ENCODE assay signal across 8 mouse cellular contexts in the genomic region with DNA sequence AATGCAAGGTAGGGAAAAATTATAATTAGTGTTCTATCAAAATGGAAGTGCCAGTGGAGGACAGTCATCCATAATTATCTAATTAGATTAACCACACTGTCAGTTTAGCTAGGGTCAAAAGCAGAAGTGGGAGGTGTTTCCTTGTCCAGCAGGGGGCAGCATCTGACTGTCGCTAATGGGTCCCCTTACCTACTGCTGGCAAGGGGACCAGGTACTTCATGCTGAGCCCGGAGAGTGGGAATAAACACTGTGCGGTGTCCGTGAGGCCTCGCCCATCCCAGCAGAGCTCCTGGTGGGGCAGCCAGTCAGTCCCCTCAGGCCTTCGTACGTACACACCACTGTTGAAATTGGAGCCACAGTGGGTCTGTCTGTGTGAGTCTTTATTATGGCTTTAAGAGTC.
A peak's percentile ranks its signal among the peaks of the same experiment; 100 is the strongest.
DNase-seq lines count a peak whose midpoint lies in the region; ATAC-seq and TF ChIP-seq lines count a peak whose summit lies in the region.

No protein-coding gene starts in this region.

- no peak overlapping the region for H3K27ac ChIP-seq in liver, embryonic 12.5 days
- H3K27ac ChIP-seq in stomach, postnatal 0 days (replicated peaks), result no peak overlapping the region

- peak; percentile 40; the same call in 1 of the 2 replicates for ATAC-seq in liver, embryonic 12.5 days
- ATAC-seq in stomach, postnatal 0 days (ENCODE audit: low FRiP score, low TSS enrichment), result peak; percentile 57; the same call in 1 of the 2 replicates

- H3K9ac ChIP-seq in liver, embryonic 12.5 days, result no peak overlapping the region
- H3K9ac ChIP-seq in stomach, postnatal 0 days (ENCODE audit: low read length), result no peak overlapping the region

- 41% methylated on average over 7 of the region's 7 CpGs for WGBS in liver, embryonic 12.5 days (ENCODE audit: insufficient replicate concordance)
- 17% methylated on average over 7 of the region's 7 CpGs for WGBS in stomach, postnatal 0 days

- peak; percentile 90 for TF ChIP-seq CTCF in stomach, postnatal 0 days (IDR thresholded peaks at IDR 0.05; ENCODE audit: low read depth)

- DNase-seq in 3T3-L1 (ENCODE audit: low read depth, low spot score), result peak; percentile 76
- peak; percentile 76 for DNase-seq in NIH3T3 (ENCODE audit: low read depth)
- DNase-seq in cerebellum, postnatal 10 days, result peak; percentile 93 to 95
- DNase-seq in gastrocnemius, postnatal 10 days, result peak; percentile 79
- peak; percentile 54 for DNase-seq in kidney, adult 11 months
- DNase-seq in neural tube, embryonic 10.5 days (ENCODE audit: extremely low spot score, low spot score), result peak; percentile 71
- DNase-seq in stomach, postnatal 0 days (ENCODE audit: low spot score), result peak; percentile 75

- 0 out of 2 replicates have a peak, but pooled peaks cover 3% of the 10 kb centered on the region for H3K4me1 ChIP-seq in liver, embryonic 12.5 days
- no peaks in the 10 kb centered on the region for H3K4me1 ChIP-seq in stomach, postnatal 0 days (replicated peaks; ENCODE audit: control insufficient read depth, insufficient read depth)

- H3K27me3 ChIP-seq in liver, embryonic 12.5 days (replicated peaks), result no peaks in the 10 kb centered on the region
- no peaks in the 10 kb centered on the region for H3K27me3 ChIP-seq in stomach, postnatal 0 days (ENCODE audit: control insufficient read depth, insufficient read depth, low read length)

- no peak for TF ChIP-seq EP300 in stomach, postnatal 0 days (optimal IDR thresholded peaks at IDR 0.05)

- H3K36me3 ChIP-seq in liver, embryonic 12.5 days, result peaks cover 19% of the 10 kb centered on the region; the same call in 1 of the 2 replicates
- no peaks in the 10 kb centered on the region for H3K36me3 ChIP-seq in stomach, postnatal 0 days (ENCODE audit: control insufficient read depth, insufficient read depth, low read length)

- no peak overlapping the region for H3K4me3 ChIP-seq in liver, embryonic 12.5 days
- H3K4me3 ChIP-seq in stomach, postnatal 0 days (ENCODE audit: low read depth, low read length), result no peak overlapping the region

- no peaks in the 10 kb centered on the region for H3K9me3 ChIP-seq in liver, embryonic 12.5 days (replicated peaks)
- no peaks in the 10 kb centered on the region for H3K9me3 ChIP-seq in stomach, postnatal 0 days (ENCODE audit: control insufficient read depth, low read length)

- H3K4me2 ChIP-seq in liver, embryonic 12.5 days, result no peak overlapping the region
- H3K4me2 ChIP-seq in stomach, postnatal 0 days (replicated peaks; ENCODE audit: low read depth), result no peak overlapping the region
